Mouse (Mus musculus) forebrain, embryonic 15.5 days (tissue): ENCODE measurements around the gene Pde1b. TPM values are rescaled to one million over a fixed set of nuclear protein-coding genes. Genes with fewer than 3 reads are reported as not detected.

Experiments
- ATAC-seq: fragments of 200-750 bp; cut with Nextera tagmentation; replicated peaks from 2 replicates; pipeline ENCODE4 v1.8.0; 2017; ENCODE audit warnings: mild to moderate bottlenecking, moderate TSS enrichment, moderate library complexity
- H3K27ac ChIP-seq: fragments of 300-500 bp; sonication (generic); replicated peaks from 2 replicates; pipeline ENCODE4 v1.5.1; 2015; ENCODE audit warnings: mild to moderate bottlenecking, inconsistent platforms
- H3K27me3 ChIP-seq: fragments of 300-500 bp; sonication (generic); 2 replicates; pipeline ENCODE4 v1.6.1; 2015; ENCODE audit warnings: inconsistent platforms
- H3K36me3 ChIP-seq: fragments of 300-500 bp; sonication (generic); 2 replicates; pipeline ENCODE4 v1.6.1; 2015; ENCODE audit warnings: mild to moderate bottlenecking, inconsistent platforms
- H3K4me1 ChIP-seq: fragments of 300-500 bp; sonication (generic); 2 replicates; pipeline ENCODE4 v1.6.1; 2015; ENCODE audit warnings: inconsistent platforms
- H3K4me2 ChIP-seq: fragments of 300-500 bp; sonication (generic); replicated peaks from 2 replicates; pipeline ENCODE4 v1.6.1; 2015; ENCODE audit warnings: mild to moderate bottlenecking, inconsistent platforms
- H3K4me3 ChIP-seq: fragments of 300-500 bp; sonication (generic); 2 replicates; pipeline ENCODE4 v1.5.1; 2015; ENCODE audit warnings: mild to moderate bottlenecking, inconsistent platforms
- H3K9ac ChIP-seq: fragments of 300-500 bp; sonication (generic); replicated peaks from 2 replicates; pipeline ENCODE4 v1.6.1; 2015; ENCODE audit warnings: mild to moderate bottlenecking, inconsistent platforms
- H3K9me3 ChIP-seq: fragments of 300-500 bp; sonication (generic); 2 replicates; pipeline ENCODE4 v1.6.1; 2016; ENCODE audit warnings: inconsistent platforms
- WGBS: fragments of 180-500 bp; shearing (Covaris S2); methylation state at CpG from one replicate; pipeline ENCODE4 v1.1.7; 2015; ENCODE audit warnings: mixed read lengths; 5-methylcytosine and 5-hydroxymethylcytosine counted together
- polyA plus RNA-seq: library from polyadenylated mRNA; unstranded; fragments of >200 nt; fragmentation: Nextera tagmentation; extraction: Ambion mirVana; gene quantifications from 2 replicates; pipeline ENCODE4 v1.2.1, GENCODE M21; 2015

Gene Pde1b
- 71.3 and 73.2 TPM in 2 replicates for polyA plus RNA-seq

DNA sequence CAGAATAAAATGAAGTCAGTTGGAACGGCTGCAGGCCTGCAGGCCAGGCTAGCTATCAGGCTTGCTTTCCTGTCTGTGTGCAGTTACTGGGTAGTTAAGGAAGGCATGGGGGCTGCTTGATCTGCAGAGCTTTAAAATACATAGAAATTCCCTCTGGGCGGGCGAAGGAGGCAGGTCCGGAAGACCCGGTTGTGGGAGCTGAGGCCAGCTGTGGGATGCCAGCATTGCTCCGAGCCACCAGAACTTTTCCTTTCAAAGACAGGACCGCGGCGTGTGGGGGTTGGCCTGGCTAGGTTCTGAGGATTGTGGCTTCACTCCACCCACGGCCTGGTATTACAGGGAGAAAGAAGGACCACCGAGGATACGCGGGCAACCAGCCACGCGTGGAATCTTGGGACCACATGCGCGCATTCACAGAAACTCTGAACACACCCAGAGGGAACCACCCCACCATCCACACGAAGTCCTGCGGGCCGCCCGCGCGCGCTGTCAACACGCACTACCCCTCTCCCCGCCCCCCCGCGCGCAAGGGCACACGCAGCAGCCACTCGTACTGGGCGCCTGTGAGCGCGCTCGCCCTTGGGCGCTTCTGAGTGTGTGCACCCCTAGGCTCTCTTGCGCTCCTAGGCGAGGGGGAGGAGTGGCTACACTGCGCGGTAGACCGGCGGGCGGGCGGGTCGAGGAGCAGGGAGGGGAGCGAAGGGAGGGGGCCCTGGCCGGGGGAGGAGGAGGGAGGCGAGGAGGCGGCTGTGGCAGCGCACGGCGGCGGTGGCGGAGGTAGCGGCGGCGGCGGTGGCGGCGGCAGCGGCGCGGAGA, at the start of gene Pde1b:
Pde1b (plus strand) TSS at position 600 of the 816 bp plus-strand sequence.
- H3K36me3 ChIP-seq, result no peaks in the 10 kb centered on the region
- no peaks in the 10 kb centered on the region for H3K9me3 ChIP-seq
- peaks cover 33% of the 10 kb centered on the region for H3K4me1 ChIP-seq
- H3K27me3 ChIP-seq, result no peaks in the 10 kb centered on the region
- H3K4me2 ChIP-seq, result peak within 1 kb of the TSS; percentile 80
- under 1% methylated on average over 55 of the region's 63 CpGs for WGBS
- H3K9ac ChIP-seq, result peak within 1 kb of the TSS; percentile 85
- peak within 1 kb of the TSS; percentile 77 for H3K4me3 ChIP-seq
- H3K27ac ChIP-seq, result peak within 1 kb of the TSS; percentile 62
- peak; percentile 90 for ATAC-seq

DNA sequence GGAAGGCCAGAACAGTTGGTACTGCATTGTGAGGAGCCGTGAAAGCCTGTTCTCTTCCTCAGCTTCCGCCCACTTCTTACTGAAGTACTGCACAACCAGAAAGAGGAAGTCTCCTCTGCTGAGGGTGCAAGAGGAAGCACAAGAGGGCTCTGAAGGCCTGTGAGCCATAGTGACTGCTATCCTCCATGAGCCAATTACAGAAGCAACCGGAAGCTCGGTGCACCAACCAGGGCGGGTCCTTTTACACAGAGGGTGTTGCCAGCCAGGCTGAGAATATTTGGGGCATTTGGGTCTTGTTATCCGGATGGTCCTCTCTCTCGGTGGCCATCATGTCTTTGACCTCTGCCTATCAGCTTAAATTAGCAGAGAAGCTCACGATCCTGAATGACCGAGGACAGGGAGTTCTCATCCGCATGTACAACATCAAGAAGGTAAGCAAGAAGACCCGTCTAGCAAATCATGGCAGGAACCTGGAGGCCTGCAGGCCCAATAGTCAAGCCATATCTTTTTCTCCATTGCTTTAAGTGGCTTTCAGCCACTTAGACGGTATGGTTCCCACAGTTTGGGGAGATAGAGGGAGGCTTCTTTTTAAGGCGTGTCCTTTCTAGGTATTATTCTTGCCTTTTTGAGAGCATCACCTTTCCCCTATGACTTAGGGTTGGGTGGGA, 49.1 kb upstream of the Pde1b start, which contains the start of gene Nckap1l:
Nckap1l (plus strand) TSS at position 244 of the 668 bp plus-strand sequence.
- 92% methylated on average over 13 of the region's 13 CpGs for WGBS
- H3K27me3 ChIP-seq, result no peaks in the 10 kb centered on the region
- no peak for ATAC-seq
- H3K9me3 ChIP-seq, result no peaks in the 10 kb centered on the region
- no peak within 1 kb of the TSS for H3K4me2 ChIP-seq
- H3K9ac ChIP-seq, result no peak within 1 kb of the TSS
- no peak within 1 kb of the TSS for H3K4me3 ChIP-seq
- H3K27ac ChIP-seq, result no peak within 1 kb of the TSS
- H3K36me3 ChIP-seq, result no peaks in the 10 kb centered on the region
- no peaks in the 10 kb centered on the region for H3K4me1 ChIP-seq

DNA sequence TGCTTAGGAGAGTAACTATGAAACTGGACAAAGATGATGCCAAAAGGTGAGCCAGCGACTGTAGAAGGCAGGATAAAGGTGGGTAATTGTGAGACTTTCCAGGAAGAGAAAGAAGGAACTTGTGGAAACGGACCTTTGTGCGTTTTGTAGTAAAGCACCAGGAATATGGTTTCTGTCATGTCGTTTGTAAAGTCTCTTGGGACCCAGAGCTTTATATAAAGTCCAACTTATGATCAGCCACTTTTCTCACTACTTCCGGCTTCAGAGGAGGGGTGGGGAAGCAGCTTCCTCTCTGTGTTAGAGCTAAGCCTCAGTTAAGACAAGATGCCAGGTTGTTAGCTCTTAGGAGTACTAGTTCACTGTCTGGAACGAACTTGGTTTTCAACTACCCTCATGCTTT, 48.4 kb upstream of the Pde1b start:
- Histone ChIP-seq H3K9me3 (no peaks in the 10 kb centered on the region), H3K27ac (no peak overlapping the region), H3K9ac (no peak overlapping the region), H3K36me3 (no peaks in the 10 kb centered on the region), H3K4me1 (no peaks in the 10 kb centered on the region), H3K27me3 (no peaks in the 10 kb centered on the region), H3K4me3 (no peak overlapping the region), H3K4me2 (no peak overlapping the region)
- ATAC-seq, result no peak
- WGBS, result 91% methylated on average over 6 of the region's 6 CpGs

DNA sequence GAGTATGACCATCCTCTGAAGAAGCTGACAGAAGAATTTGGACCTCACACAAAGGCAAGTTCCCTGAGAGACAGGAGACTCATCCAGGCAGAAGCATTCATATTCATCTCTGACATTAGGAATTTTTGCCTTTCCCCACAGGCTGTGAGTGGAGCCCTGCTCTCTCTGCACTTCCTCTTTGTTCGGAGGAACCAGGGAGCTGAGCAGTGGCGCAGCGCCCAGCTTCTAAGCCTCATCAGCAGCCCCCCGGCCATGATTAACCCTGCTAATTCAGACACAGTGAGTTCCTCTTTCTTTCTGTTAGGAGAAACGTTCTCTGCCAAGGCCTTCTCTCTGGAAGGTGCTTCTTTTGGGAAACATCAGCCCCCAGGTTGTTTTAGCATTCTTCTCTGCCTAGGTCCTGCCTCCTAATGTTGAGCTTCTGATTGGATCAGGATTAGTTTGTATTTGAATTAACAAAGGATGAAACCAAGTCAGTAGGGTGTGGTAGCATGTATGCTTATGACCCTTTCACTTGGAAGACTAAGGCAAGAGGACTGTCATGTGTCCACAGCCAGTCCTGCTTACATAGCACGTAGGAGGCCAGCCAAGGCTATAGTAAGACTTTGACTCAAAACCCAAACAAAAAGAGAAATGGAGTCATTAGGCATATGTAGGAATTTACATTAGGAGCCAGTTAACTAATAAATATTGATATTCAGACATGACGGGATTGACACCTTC, 40.1 kb upstream of the Pde1b start:
- H3K9ac ChIP-seq, result no peak overlapping the region
- no peaks in the 10 kb centered on the region for H3K27me3 ChIP-seq
- H3K9me3 ChIP-seq, result no peaks in the 10 kb centered on the region
- WGBS, result 66% methylated on average over 7 of the region's 7 CpGs
- no peak overlapping the region for H3K4me3 ChIP-seq
- H3K4me1 ChIP-seq, result no peaks in the 10 kb centered on the region
- H3K4me2 ChIP-seq, result no peak overlapping the region
- no peak for ATAC-seq
- H3K36me3 ChIP-seq, result no peaks in the 10 kb centered on the region
- H3K27ac ChIP-seq, result no peak overlapping the region

DNA sequence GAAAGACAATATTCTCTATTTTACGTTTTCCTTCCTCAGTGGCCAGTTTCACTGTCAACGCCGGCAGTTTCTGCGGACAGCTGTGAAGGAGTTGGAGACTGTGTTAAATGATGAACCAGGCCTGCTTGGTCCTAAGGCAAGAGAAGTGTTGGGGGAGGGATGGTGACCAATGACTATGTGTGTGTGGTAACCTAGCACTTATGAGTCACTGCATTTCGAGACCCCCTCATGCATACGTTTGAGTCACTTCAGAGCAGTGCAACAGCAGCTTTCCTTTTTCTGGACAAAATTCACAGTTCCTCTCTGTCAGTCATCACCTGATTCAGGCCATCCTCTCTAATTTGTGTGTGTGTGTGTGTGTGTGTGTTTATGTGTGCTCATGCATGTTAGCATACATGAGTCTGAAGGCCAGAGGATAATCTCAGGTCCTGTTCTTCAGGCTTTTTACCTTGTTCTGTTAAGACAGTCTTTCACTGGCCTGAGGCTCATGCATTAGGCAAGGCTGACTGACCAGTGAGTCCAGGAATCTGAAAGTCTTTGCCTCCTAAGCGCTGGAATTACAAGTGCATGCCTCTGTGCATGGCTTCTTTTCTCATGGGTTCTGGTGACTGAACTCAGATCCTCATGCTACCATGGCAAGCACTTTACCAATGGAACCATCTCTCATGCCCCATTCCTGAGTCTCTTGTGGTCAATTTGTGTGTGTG, 31.2 kb upstream of the Pde1b start:
- no peaks in the 10 kb centered on the region for H3K27me3 ChIP-seq
- H3K4me3 ChIP-seq, result no peak overlapping the region
- ATAC-seq, result no peak
- H3K9ac ChIP-seq, result no peak overlapping the region
- no peaks in the 10 kb centered on the region for H3K9me3 ChIP-seq
- WGBS, result 88% methylated on average over 7 of the region's 7 CpGs
- H3K4me1 ChIP-seq, result no peaks in the 10 kb centered on the region
- no peak overlapping the region for H3K4me2 ChIP-seq
- no peak overlapping the region for H3K27ac ChIP-seq
- no peaks in the 10 kb centered on the region for H3K36me3 ChIP-seq

DNA sequence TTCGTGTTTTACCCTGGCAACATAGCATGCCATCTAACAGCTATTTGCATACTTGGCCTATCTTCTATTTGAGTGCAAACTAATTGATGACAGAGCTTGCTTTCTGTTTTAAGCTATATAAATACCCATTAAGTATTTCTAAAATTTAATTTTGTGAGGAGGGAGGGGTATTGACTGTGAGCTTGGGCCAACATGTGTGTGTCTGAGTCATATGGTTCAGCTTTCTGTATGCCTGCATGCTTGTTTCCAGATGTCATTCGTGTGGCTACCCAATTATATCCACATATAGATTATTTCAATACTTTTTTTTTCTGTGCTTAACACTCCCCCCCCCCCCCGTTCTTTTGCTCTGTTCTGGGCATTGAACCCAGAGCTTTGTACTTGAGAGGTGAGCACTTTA, 30.6 kb upstream of the Pde1b start:
- no peaks in the 10 kb centered on the region for H3K4me1 ChIP-seq
- H3K9ac ChIP-seq, result no peak overlapping the region
- H3K9me3 ChIP-seq, result no peaks in the 10 kb centered on the region
- no peaks in the 10 kb centered on the region for H3K36me3 ChIP-seq
- no peak overlapping the region for H3K27ac ChIP-seq
- H3K4me2 ChIP-seq, result no peak overlapping the region
- H3K4me3 ChIP-seq, result no peak overlapping the region
- ATAC-seq, result no peak
- 47% methylated on average over 3 of the region's 3 CpGs for WGBS
- H3K27me3 ChIP-seq, result no peaks in the 10 kb centered on the region

DNA sequence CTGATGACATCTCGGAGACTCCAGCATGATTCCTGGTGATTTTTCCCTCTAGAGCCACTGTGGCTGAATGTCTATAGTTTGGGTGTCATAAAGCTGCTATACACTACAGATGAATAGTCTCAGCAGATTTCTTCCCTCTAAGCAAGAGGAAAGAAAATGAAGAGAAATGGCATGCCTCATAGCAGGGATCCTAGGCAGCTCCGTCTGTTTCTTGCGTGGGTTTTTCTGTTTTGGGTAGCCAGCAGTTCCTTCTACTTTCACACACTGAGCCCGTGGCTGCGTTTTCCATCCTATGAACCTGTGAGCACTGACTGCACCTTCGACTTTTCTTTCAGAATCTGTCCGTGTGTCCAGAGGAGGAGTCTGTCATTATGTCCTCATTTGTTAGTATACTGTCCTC, 29.7 kb upstream of the Pde1b start:
- Histone ChIP-seq H3K4me1 (no peaks in the 10 kb centered on the region), H3K36me3 (no peaks in the 10 kb centered on the region), H3K9me3 (no peaks in the 10 kb centered on the region), H3K4me2 (no peak overlapping the region), H3K27ac (no peak overlapping the region), H3K9ac (no peak overlapping the region), H3K4me3 (no peak overlapping the region), H3K27me3 (no peaks in the 10 kb centered on the region)
- WGBS, result 86% methylated on average over 7 of the region's 7 CpGs
- ATAC-seq, result no peak

DNA sequence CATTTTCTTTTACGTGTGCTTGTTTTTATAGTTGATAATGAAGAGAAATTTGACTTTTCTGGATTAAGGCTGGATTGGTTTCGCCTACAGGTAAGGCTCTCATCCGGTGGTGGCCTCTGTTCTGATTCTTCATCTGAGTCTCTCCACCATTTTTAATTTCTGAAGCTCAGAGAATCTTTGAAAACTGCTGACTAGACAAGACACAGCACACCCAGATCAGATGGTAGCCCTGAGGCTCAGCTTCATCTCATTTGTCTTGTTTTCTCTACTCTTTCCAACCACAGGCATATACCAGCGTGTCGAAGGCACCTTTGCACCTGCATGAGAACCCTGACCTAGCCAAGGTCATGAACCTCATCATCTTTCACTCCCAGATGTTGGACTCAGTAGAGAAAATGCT, 29.1 kb upstream of the Pde1b start:
- no peak for ATAC-seq
- Histone ChIP-seq H3K27me3 (no peaks in the 10 kb centered on the region), H3K9me3 (no peaks in the 10 kb centered on the region), H3K9ac (no peak overlapping the region), H3K36me3 (no peaks in the 10 kb centered on the region), H3K27ac (no peak overlapping the region), H3K4me1 (no peaks in the 10 kb centered on the region), H3K4me2 (no peak overlapping the region), H3K4me3 (no peak overlapping the region)
- WGBS, result 91% methylated on average over 5 of the region's 5 CpGs

DNA sequence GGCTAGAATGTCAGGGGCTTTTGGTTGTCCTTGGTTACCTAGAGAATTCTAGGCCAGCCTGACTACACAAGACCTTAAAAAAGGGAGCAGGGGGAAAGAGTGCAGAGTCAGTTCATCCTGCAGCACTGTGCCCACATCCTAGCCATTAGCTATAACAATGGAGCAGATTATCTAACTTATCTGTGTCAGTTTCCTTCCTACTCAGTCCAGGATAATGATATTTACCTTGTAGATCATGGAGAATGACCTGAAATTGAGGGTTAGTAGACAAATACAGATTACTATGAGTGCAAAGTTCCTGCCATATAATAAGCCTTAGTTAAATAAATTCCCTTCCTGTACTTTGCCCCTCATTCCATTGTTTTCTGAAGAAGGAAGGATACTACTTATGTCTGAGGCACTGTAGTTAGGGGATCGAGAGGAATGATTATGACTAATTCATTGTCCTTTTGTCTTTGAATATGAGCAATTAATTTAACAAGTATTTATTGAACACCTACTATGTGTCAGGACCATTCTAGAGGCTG, 23.7 kb upstream of the Pde1b start:
- no peaks in the 10 kb centered on the region for H3K9me3 ChIP-seq
- H3K36me3 ChIP-seq, result no peaks in the 10 kb centered on the region
- H3K4me3 ChIP-seq, result no peak overlapping the region
- no peak overlapping the region for H3K4me2 ChIP-seq
- no peaks in the 10 kb centered on the region for H3K27me3 ChIP-seq
- 66% methylated on average over 1 of the region's 1 CpGs for WGBS
- no peak overlapping the region for H3K27ac ChIP-seq
- peaks cover 4% of the 10 kb centered on the region; the same call in 1 of the 2 replicates for H3K4me1 ChIP-seq
- H3K9ac ChIP-seq, result no peak overlapping the region
- no peak for ATAC-seq

DNA sequence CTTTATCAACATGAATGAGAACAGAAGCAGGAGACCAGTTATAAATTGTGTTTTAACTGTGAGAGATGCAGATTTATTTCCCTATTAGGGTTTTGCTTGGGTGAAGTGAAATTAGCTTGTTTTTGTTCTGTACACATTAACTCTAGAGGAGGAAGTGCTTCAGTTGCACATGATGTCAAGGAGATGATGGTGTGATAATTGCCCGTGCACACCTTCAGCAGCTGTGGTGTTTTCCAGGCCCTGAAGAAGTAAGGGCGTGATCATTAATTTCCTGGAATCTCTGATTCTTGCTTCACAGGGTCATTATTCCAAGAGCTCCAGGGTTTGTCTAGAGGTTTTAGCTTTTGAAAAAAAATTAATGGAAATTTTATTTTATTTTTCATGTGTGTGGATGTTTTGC, 22.7 kb upstream of the Pde1b start:
- Histone ChIP-seq H3K4me2 (no peak overlapping the region), H3K9ac (no peak overlapping the region), H3K4me1 (peaks cover 13% of the 10 kb centered on the region), H3K27me3 (no peaks in the 10 kb centered on the region), H3K36me3 (no peaks in the 10 kb centered on the region), H3K4me3 (no peak overlapping the region), H3K27ac (no peak overlapping the region), H3K9me3 (no peaks in the 10 kb centered on the region)
- ATAC-seq, result no peak
- 88% methylated on average over 2 of the region's 2 CpGs for WGBS

DNA sequence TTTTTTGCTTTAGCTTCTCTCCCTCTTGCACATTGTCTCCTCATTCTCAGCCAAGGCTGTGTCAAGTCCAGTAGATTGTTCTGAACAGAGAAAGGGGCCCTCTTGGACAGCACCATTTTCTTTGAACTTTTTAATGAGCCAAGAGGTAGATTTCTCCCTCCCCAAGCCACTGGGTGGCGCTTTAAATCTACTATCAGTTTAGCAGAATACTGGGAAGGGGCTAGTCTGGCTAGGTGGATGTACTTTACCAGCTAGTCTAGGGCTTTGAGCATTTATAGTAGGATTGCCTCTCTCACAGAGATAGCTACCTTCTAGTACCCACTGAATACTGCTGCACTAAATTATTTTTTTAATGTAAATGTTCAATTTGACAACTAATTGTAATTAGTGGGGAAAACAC, 20.3 kb upstream of the Pde1b start:
- Histone ChIP-seq H3K4me1 (peaks cover 14% of the 10 kb centered on the region), H3K4me3 (no peak overlapping the region), H3K27me3 (no peaks in the 10 kb centered on the region), H3K36me3 (no peaks in the 10 kb centered on the region), H3K27ac (no peak overlapping the region), H3K9me3 (no peaks in the 10 kb centered on the region), H3K4me2 (no peak overlapping the region), H3K9ac (no peak overlapping the region)
- peak; percentile 69 for ATAC-seq
- 0% methylated on average over 1 of the region's 1 CpGs for WGBS
